Mouse (Mus musculus) forebrain, embryonic 14.5 days (tissue): ENCODE measurements around the gene Pradc1. TPM values are rescaled to one million over a fixed set of nuclear protein-coding genes. Genes with fewer than 3 reads are reported as not detected.
"Not testable (repeated sequence)": the region's sequence is repeated elsewhere in the genome, so short reads cannot be mapped to it uniquely, and the experiment has no call there.

Source experiments
- ATAC-seq: fragments of 200-750 bp; cut with Nextera tagmentation; 2 replicates; pipeline ENCODE4 v1.8.0; 2017; ENCODE audit warnings: mild to moderate bottlenecking, moderate library complexity
- DNase-seq: peaks from one replicate; pipeline ENCODE4 v3.0.0-alpha.2; 2015; ENCODE audit warnings: low spot score
- H3K27ac ChIP-seq: fragments of 300-500 bp; sonication (generic); 2 replicates; pipeline ENCODE4 v1.5.1; 2014; ENCODE audit warnings: low read depth, mild to moderate bottlenecking, control low read depth, low read length, moderate library complexity
- H3K27me3 ChIP-seq: fragments of 300-500 bp; sonication (generic); replicated peaks from 2 replicates; pipeline ENCODE4 v1.6.1; 2014; ENCODE audit warnings: low read length, control low read depth, mixed read lengths; ENCODE audit not compliant: control insufficient read depth, insufficient read depth
- H3K36me3 ChIP-seq: fragments of 300-500 bp; sonication (generic); 2 replicates; pipeline ENCODE4 v1.6.1; 2014; ENCODE audit warnings: low read length, control low read depth; ENCODE audit not compliant: control insufficient read depth, insufficient read depth
- H3K4me1 ChIP-seq: fragments of 300-500 bp; sonication (generic); 2 replicates; pipeline ENCODE4 v1.6.1; 2014; ENCODE audit warnings: antibody characterized with exemption, low read length, control low read depth; ENCODE audit not compliant: control insufficient read depth, insufficient read depth
- H3K4me2 ChIP-seq: fragments of 300-500 bp; sonication (generic); 2 replicates; pipeline ENCODE4 v1.6.1; 2014; ENCODE audit warnings: mild to moderate bottlenecking, control low read depth, low read length
- H3K4me3 ChIP-seq: fragments of 300-500 bp; sonication (generic); 2 replicates; pipeline ENCODE4 v1.5.1; 2014; ENCODE audit warnings: low read depth, low read length, control low read depth
- H3K9ac ChIP-seq: fragments of 300-500 bp; sonication (generic); 2 replicates; pipeline ENCODE4 v1.6.1; 2014; ENCODE audit warnings: mild to moderate bottlenecking, low read length, control low read depth, moderate library complexity
- H3K9me3 ChIP-seq: fragments of 300-500 bp; sonication (generic); replicated peaks from 2 replicates; pipeline ENCODE4 v1.6.1; 2016; ENCODE audit warnings: low read length, control low read depth, mixed read lengths; ENCODE audit not compliant: control insufficient read depth
- WGBS: fragments of 180-500 bp; shearing (Covaris S2); extraction: QIAGEN DNeasy Blood & Tissue Kit; methylation state at CpG from one replicate; pipeline ENCODE4 v1.1.7; 2014; 5-methylcytosine and 5-hydroxymethylcytosine counted together
- polyA plus RNA-seq: library from polyadenylated mRNA; unstranded; fragments of >200 nt; fragmentation: Nextera tagmentation; extraction: Ambion mirVana; gene quantifications from 2 replicates; pipeline ENCODE4 v1.2.1, GENCODE M21; 2014

Gene Pradc1
- polyA plus RNA-seq, 1 experiment from 2014 or later, result 25.2 TPM

GRCm38 (mm10) chr6:85469660-85470430 lies 18.1 kb upstream of the Pradc1 start:
- DNase-seq (no peak), ATAC-seq (no peak)
- Histone ChIP-seq H3K27me3 (no peaks in the 10 kb centered on the region), H3K9me3 (no peaks in the 10 kb centered on the region), H3K4me2 (no peak overlapping the region), H3K4me1 (no peaks in the 10 kb centered on the region), H3K27ac (no peak overlapping the region), H3K36me3 (peaks cover 54% of the 10 kb centered on the region), H3K9ac (no peak overlapping the region), H3K4me3 (no peak overlapping the region)
- 73% methylated on average over 5 of the region's 5 CpGs for WGBS

DNA sequence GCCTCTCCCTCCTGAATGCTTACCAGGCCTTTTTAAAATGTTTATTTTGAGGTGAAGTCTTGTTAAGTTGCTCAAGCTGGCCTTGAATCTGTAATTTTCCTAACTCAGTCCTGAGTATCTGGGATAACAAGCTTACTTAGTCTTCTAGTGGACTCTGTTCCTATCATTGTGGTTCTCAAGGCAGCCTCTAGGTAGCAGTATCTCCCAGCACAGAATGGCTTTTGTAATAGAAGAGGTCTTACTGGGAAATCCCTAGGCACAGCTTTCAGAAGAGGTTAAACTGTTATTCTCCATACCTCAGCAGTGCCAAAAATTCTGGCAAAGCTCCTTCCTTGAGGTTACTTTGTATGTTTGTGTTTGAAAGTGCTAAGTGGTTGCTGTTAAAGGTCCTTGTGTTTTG lies 13.6 kb upstream of the Pradc1 start:
- no peak overlapping the region for H3K9ac ChIP-seq
- H3K9me3 ChIP-seq, result no peaks in the 10 kb centered on the region
- no peak overlapping the region for H3K4me3 ChIP-seq
- ATAC-seq (no peak), DNase-seq (peak; percentile 62)
- H3K4me2 ChIP-seq, result no peak overlapping the region
- no peaks in the 10 kb centered on the region for H3K27me3 ChIP-seq
- no peak overlapping the region for H3K27ac ChIP-seq
- H3K36me3 ChIP-seq, result peaks cover 98% of the 10 kb centered on the region
- H3K4me1 ChIP-seq, result no peaks in the 10 kb centered on the region

DNA sequence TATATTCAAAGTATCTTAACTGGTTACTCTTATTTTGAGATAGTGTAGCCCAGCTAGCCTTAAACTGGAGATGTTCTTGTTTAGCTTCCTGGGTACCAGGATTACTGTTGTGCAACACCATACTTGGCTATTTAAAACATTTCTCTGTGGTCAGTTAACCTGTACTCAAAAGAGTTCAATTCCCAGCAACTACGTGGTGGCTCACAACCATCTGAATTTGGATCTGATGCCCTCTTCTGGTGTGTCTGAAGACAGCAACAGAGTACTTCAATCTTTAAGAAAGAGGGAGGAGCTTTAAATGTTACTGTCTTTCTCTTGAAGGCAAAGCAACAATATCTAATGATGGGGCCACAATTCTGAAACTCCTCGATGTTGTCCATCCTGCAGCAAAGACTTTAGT lies 7.9 kb upstream of the Pradc1 start:
- WGBS, result 91% methylated on average over 2 of the region's 2 CpGs

GRCm38 (mm10) chr6:85452816-85453215 lies 1.0 kb upstream of the Pradc1 start:
- H3K9ac ChIP-seq, result peak overlapping the region; percentile 96
- H3K27ac ChIP-seq, result peak overlapping the region; percentile 92; the same call in 1 of the 2 replicates
- no peaks in the 10 kb centered on the region for H3K9me3 ChIP-seq
- ATAC-seq, result no peak
- DNase-seq, result no peak
- H3K27me3 ChIP-seq, result no peaks in the 10 kb centered on the region
- no peaks in the 10 kb centered on the region for H3K36me3 ChIP-seq
- peak overlapping the region; percentile 86 for H3K4me2 ChIP-seq
- peaks cover 28% of the 10 kb centered on the region for H3K4me1 ChIP-seq
- 15% methylated on average over 7 of the region's 7 CpGs for WGBS
- H3K4me3 ChIP-seq, result peak overlapping the region; percentile 77

More for the DNA sequence above, 7.9 kb upstream of the Pradc1 start:
- Histone ChIP-seq H3K4me2 (no peak overlapping the region), H3K27me3 (no peaks in the 10 kb centered on the region), H3K27ac (no peak overlapping the region), H3K4me3 (no peak overlapping the region), H3K36me3 (peaks cover 57% of the 10 kb centered on the region), H3K4me1 (peaks cover 8% of the 10 kb centered on the region; the same call in 1 of the 2 replicates), H3K9ac (no peak overlapping the region), H3K9me3 (no peaks in the 10 kb centered on the region)
- DNase-seq, result no peak
- no peak for ATAC-seq

DNA sequence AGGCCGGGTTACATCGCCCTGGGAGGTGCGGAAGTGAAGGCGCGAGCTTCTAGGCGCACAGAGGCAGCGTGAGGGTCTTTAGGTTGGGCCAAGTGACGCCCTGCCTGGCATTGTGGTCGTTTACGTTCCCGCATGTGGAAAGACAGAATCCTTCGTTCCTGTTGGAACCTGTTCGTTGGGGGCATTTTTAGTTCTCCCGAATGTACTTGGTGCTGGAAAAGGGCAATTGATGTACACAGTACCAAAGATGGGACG lies 568 bp upstream of the Pradc1 start:
- Histone ChIP-seq H3K4me3 (peak overlapping the region; percentile 77), H3K27ac (peak overlapping the region; percentile 92), H3K4me2 (peak overlapping the region; percentile 86), H3K27me3 (no peaks in the 10 kb centered on the region), H3K9me3 (no peaks in the 10 kb centered on the region), H3K4me1 (peaks cover 28% of the 10 kb centered on the region), H3K36me3 (0 out of 2 replicates have a peak, but pooled peaks cover 2% of the 10 kb centered on the region), H3K9ac (peak overlapping the region; percentile 96)
- ATAC-seq, result no peak
- peak; percentile 55 for DNase-seq
- WGBS, result 0% methylated on average over 15 of the region's 15 CpGs

DNA sequence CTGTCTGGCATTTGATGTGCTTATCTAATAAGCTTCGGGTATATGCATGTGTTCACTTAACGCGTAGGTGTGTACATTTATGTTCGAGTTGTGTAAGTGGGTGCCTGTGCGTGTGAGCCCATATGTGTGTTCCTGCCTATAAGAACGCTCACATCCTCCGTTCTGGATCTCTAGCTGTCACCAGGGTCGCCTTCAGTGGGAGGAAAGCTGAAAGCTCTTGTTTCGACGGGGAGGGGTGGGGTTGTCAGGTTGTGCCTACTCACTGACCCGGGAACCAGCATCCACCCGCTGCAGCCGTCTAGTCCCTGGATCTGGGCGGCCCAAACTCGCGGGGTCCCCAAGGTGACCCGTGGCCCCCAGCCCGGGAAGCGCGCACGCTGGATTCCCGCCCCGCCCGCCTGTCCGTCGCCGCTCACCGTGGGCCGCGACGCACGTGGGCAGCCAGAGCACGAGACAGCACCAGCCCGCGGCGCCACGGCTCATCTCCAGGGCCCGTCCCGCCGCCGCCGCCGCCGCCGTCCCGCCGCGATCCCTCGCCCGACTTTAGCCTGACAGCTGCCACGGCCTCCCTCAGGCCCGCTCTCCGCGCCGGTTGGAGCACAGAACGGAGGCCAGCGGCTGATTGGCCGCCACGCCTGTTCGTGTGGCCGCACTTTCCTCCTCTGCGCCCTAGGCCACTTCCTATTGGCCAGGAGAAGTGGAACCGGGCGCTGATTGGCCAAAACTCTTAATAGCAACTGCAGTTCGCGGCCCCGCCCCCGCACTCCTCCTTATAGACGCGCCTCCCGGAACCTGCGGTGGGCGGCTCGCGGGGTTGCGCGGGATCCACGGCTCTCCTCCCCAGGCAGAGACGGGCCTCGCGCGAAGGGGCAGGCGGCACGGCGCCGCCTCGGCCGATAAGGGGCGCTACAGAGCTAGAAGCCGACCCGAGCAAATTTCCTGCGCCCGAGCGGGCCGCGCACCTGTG lies 790 bp downstream of the Pradc1 start, which contains the start of gene Cct7:
TSS of gene Cct7 (plus strand) at position 818 of the 967 bp plus-strand sequence.
- H3K36me3 ChIP-seq, result peaks cover 13% of the 10 kb centered on the region
- DNase-seq (peak; percentile 99), ATAC-seq (peak; percentile 92)
- no peaks in the 10 kb centered on the region for H3K9me3 ChIP-seq
- H3K4me1 ChIP-seq, result peaks cover 22% of the 10 kb centered on the region
- H3K4me2 ChIP-seq, result peak within 1 kb of the TSS; percentile 86
- H3K9ac ChIP-seq, result peak within 1 kb of the TSS; percentile 96
- peak within 1 kb of the TSS; percentile 92 for H3K27ac ChIP-seq
- no peaks in the 10 kb centered on the region for H3K27me3 ChIP-seq
- 3% methylated on average over 89 of the region's 96 CpGs for WGBS
- H3K4me3 ChIP-seq, result peak within 1 kb of the TSS; percentile 77

- not testable (repeated sequence) for DNase-seq, H3K9me3 ChIP-seq, ATAC-seq, H3K27me3 ChIP-seq, H3K9ac ChIP-seq, H3K4me3 ChIP-seq, H3K27ac ChIP-seq
- H3K4me1 ChIP-seq, result peaks cover 20% of the 10 kb centered on the region
- 69% methylated on average over 1 of the region's 1 CpGs for WGBS
- H3K36me3 ChIP-seq, result peaks cover 22% of the 10 kb centered on the region
- H3K4me2 ChIP-seq, result peak overlapping the region; percentile 86
These were observed 1.6 kb downstream of the Pradc1 start for GRCm38 (mm10) chr6:85450140-85450539.

DNA sequence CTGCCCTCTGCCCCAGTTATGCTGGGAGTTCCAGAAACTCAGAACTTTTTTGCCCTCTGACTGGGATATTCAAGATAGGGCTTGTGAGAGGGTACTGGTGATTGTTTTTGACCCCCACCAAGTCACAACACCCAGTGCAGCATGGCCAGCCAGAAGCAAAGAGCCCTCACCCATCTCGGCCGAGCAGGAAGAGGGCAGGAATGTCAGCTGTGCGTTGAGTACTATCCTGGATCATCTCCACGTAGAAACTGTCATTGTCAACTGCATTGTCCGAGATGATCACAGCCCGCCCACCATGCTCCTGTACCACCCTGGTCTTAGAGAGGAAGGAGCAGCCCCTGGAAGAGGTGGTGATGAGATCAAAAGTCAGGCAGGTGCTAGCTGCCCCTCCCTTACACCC lies 4.4 kb downstream of the Pradc1 start:
- WGBS, result 92% methylated on average over 6 of the region's 6 CpGs
- ATAC-seq, result no peak

More for the DNA sequence above, 4.4 kb downstream of the Pradc1 start:
- H3K4me1 ChIP-seq, result 0 out of 2 replicates have a peak, but pooled peaks cover 2% of the 10 kb centered on the region
- peaks cover 37% of the 10 kb centered on the region for H3K36me3 ChIP-seq
- no peak overlapping the region for H3K27ac ChIP-seq
- H3K9ac ChIP-seq, result no peak overlapping the region
- no peak overlapping the region for H3K4me2 ChIP-seq
- no peaks in the 10 kb centered on the region for H3K9me3 ChIP-seq
- DNase-seq, result no peak
- no peak overlapping the region for H3K4me3 ChIP-seq
- H3K27me3 ChIP-seq, result no peaks in the 10 kb centered on the region
